Mouse (Mus musculus): Measurements from ENCODE around the gene Mief2.

GRCm38 (mm10) chr11:60708631-60709030 lies 19.6 kb upstream of the Mief2 start:
- TF ChIP-seq POLR2A (IDR thresholded peaks at IDR 0.05; ENCODE audit: low read depth, low read length) = no peak
- no peak for TF ChIP-seq CTCF (IDR thresholded peaks at IDR 0.05; ENCODE audit: borderline replicate concordance, insufficient read depth, low read length)
